Mouse (Mus musculus): ENCODE measurements around the gene Gm20605. TPM values are rescaled to one million over a fixed set of nuclear protein-coding genes. Genes with fewer than 3 reads are reported as not detected.

The Gm20605 gene
- polyA plus RNA-seq, 1 experiment from 2014 or later: 7.9 TPM

- 0 out of 2 replicates have a peak overlapping the region, but pooled peaks have one; percentile 18 for H3K27ac ChIP-seq
These were observed 28.0 kb downstream of the Gm20605 start for GRCm38 (mm10) chr5:137656977-137657376.

GRCm38 (mm10) chr5:137660064-137660688 is 31.2 kb downstream of the Gm20605 start:
- H3K27ac ChIP-seq: no peak overlapping the region
- 86% methylated on average over 6 of the region's 6 CpGs for WGBS
- no peaks in the 10 kb centered on the region; the same call in 1 of the 2 replicates for H3K4me1 ChIP-seq
- ATAC-seq (ENCODE audit: insufficient number of reproducible peaks, insufficient read depth, low FRiP score, low TSS enrichment, low read depth): no peak
- H3K4me3 ChIP-seq: no peak overlapping the region
- H3K4me2 ChIP-seq: no peak overlapping the region
- H3K36me3 ChIP-seq: peaks cover 56% of the 10 kb centered on the region
- H3K9ac ChIP-seq: no peak overlapping the region
- no peaks in the 10 kb centered on the region for H3K27me3 ChIP-seq
- H3K9me3 ChIP-seq: no peaks in the 10 kb centered on the region

More at GRCm38 (mm10) chr5:137656977-137657376, 28.0 kb downstream of the Gm20605 start:
- 31% methylated on average over 6 of the region's 6 CpGs for WGBS
- no peak overlapping the region for H3K4me2 ChIP-seq
- H3K4me1 ChIP-seq: no peaks in the 10 kb centered on the region; the same call in 1 of the 2 replicates
- H3K9ac ChIP-seq: no peak overlapping the region
- H3K9me3 ChIP-seq: no peaks in the 10 kb centered on the region
- ATAC-seq (ENCODE audit: insufficient number of reproducible peaks, insufficient read depth, low FRiP score, low TSS enrichment, low read depth): no peak
- H3K36me3 ChIP-seq: peaks cover 55% of the 10 kb centered on the region
- no peaks in the 10 kb centered on the region for H3K27me3 ChIP-seq
- no peak overlapping the region for H3K4me3 ChIP-seq

- Histone ChIP-seq H3K4me2 (no peak overlapping the region), H3K4me1 (no peaks in the 10 kb centered on the region; the same call in 1 of the 2 replicates), H3K27ac (no peak overlapping the region), H3K9ac (no peak overlapping the region), H3K9me3 (no peaks in the 10 kb centered on the region), H3K27me3 (no peaks in the 10 kb centered on the region), H3K36me3 (peaks cover 76% of the 10 kb centered on the region), H3K4me3 (no peak overlapping the region)
- 72% methylated on average over 9 of the region's 9 CpGs for WGBS
- no peak for ATAC-seq (ENCODE audit: insufficient number of reproducible peaks, insufficient read depth, low FRiP score, low TSS enrichment, low read depth)
These were observed 34.1 kb downstream of the Gm20605 start for GRCm38 (mm10) chr5:137663057-137663456.

DNA sequence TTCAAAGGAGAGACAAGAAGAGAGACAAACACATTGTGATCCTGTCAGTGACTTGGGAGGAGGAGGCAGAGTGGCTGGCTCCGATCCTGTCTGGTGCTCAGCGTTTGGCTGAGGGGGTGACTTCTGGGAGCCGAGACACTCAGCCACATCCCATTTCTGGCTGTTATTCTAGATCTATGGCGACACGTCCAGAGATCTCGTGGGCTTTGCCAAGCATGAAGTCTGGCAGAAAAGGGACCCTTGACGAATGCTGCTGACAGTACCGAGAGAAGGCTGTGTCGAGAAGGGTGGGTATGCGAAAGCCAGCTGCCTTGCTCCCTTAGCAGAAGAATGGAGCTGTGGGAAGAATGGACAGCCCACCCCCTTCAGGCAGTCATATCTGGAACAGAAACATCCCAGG is 40.0 kb downstream of the Gm20605 start:
- ATAC-seq (ENCODE audit: insufficient number of reproducible peaks, insufficient read depth, low FRiP score, low TSS enrichment, low read depth): no peak
- Histone ChIP-seq H3K9ac (no peak overlapping the region), H3K9me3 (no peaks in the 10 kb centered on the region), H3K4me2 (no peak overlapping the region), H3K4me3 (no peak overlapping the region), H3K36me3 (peaks cover 34% of the 10 kb centered on the region), H3K4me1 (peaks cover 19% of the 10 kb centered on the region), H3K27me3 (no peaks in the 10 kb centered on the region), H3K27ac (no peak overlapping the region)
- WGBS: 66% methylated on average over 10 of the region's 10 CpGs

DNA sequence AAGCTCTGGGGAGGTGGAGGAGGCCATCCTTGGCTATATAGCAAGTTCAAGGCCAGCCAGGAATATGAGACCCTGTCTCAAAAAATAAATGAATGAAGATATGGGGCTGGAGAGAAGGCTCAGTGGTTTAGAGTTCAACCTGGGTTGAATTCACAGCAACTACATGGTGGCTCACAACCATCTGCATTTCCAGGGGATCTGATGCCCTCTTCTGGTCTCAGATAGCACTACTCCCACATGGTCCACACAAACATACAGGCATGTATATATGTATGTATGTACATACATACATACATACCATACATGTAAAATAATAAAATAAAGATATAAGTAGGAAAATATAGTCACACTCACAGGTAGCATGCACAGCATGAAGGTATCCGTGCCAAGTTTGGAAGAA is 41.3 kb downstream of the Gm20605 start:
- no peak for ATAC-seq (ENCODE audit: insufficient number of reproducible peaks, insufficient read depth, low FRiP score, low TSS enrichment, low read depth)
- peaks cover 19% of the 10 kb centered on the region for H3K4me1 ChIP-seq
- 88% methylated on average over 1 of the region's 1 CpGs for WGBS

DNA sequence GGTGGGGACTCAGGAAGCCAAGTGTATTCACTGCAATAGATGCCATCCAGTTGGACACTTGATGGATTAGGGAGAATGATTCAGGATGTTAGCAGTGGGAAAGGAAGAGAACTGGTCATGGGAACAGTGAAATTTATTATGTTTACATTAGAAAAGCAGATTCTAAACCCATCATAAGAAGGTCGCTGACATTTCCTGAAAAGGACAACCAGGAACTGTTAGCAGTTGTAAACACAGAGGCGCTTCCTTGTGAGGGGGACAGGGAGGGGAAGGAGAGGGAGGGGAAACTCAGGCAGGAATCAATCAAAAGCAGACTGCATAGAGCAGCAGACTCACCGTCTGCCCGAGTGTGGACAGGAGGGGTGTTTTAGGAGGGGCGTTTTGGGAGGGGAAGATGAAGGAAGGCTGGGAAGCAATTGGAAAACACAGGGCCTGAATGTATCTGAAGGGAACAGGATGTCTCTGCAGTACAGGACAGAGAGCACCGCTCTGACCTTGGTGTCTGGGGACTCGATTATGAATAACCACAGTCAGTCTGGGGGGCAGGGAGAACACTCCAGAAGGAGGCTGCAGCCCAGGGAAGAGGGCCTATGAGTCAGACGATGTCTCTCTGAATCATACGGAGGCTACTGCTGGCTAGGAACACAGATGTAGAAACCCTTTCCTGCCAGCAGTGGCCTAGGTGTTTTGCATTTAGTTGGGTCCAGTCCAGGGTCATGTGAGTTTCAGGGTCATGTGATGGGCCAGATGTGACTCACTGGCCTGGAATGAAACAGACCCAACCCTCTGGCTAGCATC is 42.7 kb downstream of the Gm20605 start:
- peak overlapping the region; percentile 27; the same call in 1 of the 2 replicates for H3K4me2 ChIP-seq
- peaks cover 12% of the 10 kb centered on the region for H3K36me3 ChIP-seq
- peaks cover 19% of the 10 kb centered on the region for H3K4me1 ChIP-seq
- 12% methylated on average over 9 of the region's 9 CpGs for WGBS
- no peaks in the 10 kb centered on the region for H3K9me3 ChIP-seq
- peak overlapping the region; percentile 80 for H3K27ac ChIP-seq
- ATAC-seq (ENCODE audit: insufficient number of reproducible peaks, insufficient read depth, low FRiP score, low TSS enrichment, low read depth): no peak
- peak overlapping the region; percentile 51; the same call in 1 of the 2 replicates for H3K9ac ChIP-seq
- H3K4me3 ChIP-seq: no peak overlapping the region
- no peaks in the 10 kb centered on the region for H3K27me3 ChIP-seq

More for the DNA sequence above, 41.3 kb downstream of the Gm20605 start:
- H3K9ac ChIP-seq: no peak overlapping the region
- no peaks in the 10 kb centered on the region for H3K9me3 ChIP-seq
- no peaks in the 10 kb centered on the region for H3K27me3 ChIP-seq
- no peak overlapping the region for H3K4me3 ChIP-seq
- peaks cover 23% of the 10 kb centered on the region for H3K36me3 ChIP-seq
- peak overlapping the region; percentile 39; the same call in 1 of the 2 replicates for H3K27ac ChIP-seq
- H3K4me2 ChIP-seq: no peak overlapping the region

DNA sequence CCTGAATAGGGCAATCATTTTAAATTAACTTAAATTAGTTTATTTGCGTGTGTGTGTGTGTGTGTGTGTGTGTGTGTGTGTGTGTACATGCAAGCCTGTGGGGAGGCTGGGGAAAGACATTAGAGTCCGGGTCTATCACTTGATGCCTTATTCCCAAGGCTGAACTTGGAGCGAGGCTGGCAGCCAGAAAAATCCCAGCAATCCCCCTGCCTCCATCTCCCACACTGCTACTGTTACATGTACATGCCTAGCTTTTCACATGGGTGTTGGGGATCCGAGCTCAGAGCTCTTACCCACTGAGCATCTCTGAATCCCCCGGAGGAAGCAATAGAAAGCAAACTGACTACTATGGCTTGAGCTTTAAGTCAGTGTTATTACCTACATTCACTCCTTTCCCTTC is 43.4 kb downstream of the Gm20605 start:
- Histone ChIP-seq H3K36me3 (peaks cover 11% of the 10 kb centered on the region; the same call in 1 of the 2 replicates), H3K4me3 (no peak overlapping the region), H3K27me3 (no peaks in the 10 kb centered on the region), H3K4me1 (peaks cover 19% of the 10 kb centered on the region), H3K4me2 (no peak overlapping the region), H3K9ac (no peak overlapping the region), H3K9me3 (no peaks in the 10 kb centered on the region), H3K27ac (peak overlapping the region; percentile 80; the same call in 1 of the 2 replicates)
- ATAC-seq (ENCODE audit: insufficient number of reproducible peaks, insufficient read depth, low FRiP score, low TSS enrichment, low read depth): no peak
- 68% methylated on average over 5 of the region's 5 CpGs for WGBS

GRCm38 (mm10) chr5:137673015-137673414 is 44.0 kb downstream of the Gm20605 start:
- WGBS: 90% methylated on average over 6 of the region's 6 CpGs
- H3K4me1 ChIP-seq: peaks cover 19% of the 10 kb centered on the region
- ATAC-seq (ENCODE audit: insufficient number of reproducible peaks, insufficient read depth, low FRiP score, low TSS enrichment, low read depth): no peak

DNA sequence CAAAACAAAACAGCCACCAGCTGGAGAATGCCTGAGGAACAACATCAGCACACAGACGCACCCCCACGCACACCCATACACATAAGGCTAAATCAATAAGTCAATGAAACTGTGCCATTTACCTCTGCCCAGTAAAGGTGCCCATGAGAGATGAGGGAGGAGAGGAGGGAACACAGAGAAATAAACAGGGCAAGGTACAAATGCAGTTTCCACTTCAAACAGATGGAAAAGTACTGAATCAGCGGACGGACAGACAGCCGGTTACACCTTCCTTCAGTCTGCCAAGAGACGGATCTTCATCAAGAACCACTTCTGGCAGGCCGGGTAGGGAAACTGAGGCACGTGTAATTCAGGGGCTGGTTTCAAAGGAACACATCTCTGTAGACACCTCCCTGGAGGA is 45.8 kb downstream of the Gm20605 start:
- WGBS: 94% methylated on average over 8 of the region's 8 CpGs
- H3K4me2 ChIP-seq: no peak overlapping the region
- peaks cover 19% of the 10 kb centered on the region for H3K4me1 ChIP-seq
- H3K27me3 ChIP-seq: no peaks in the 10 kb centered on the region
- H3K9me3 ChIP-seq: no peaks in the 10 kb centered on the region
- no peak overlapping the region for H3K4me3 ChIP-seq
- no peak overlapping the region for H3K9ac ChIP-seq
- H3K27ac ChIP-seq: no peak overlapping the region
- 0 out of 2 replicates have a peak, but pooled peaks cover 9% of the 10 kb centered on the region for H3K36me3 ChIP-seq
- no peak for ATAC-seq (ENCODE audit: insufficient number of reproducible peaks, insufficient read depth, low FRiP score, low TSS enrichment, low read depth)

More at GRCm38 (mm10) chr5:137673015-137673414, 44.0 kb downstream of the Gm20605 start:
- no peaks in the 10 kb centered on the region for H3K27me3 ChIP-seq
- 0 out of 2 replicates have a peak, but pooled peaks cover 9% of the 10 kb centered on the region for H3K36me3 ChIP-seq
- 0 out of 2 replicates have a peak overlapping the region, but pooled peaks have one; percentile 16 for H3K9ac ChIP-seq
- H3K4me3 ChIP-seq: no peak overlapping the region
- H3K9me3 ChIP-seq: no peaks in the 10 kb centered on the region
- no peak overlapping the region for H3K4me2 ChIP-seq
- no peak overlapping the region for H3K27ac ChIP-seq

DNA sequence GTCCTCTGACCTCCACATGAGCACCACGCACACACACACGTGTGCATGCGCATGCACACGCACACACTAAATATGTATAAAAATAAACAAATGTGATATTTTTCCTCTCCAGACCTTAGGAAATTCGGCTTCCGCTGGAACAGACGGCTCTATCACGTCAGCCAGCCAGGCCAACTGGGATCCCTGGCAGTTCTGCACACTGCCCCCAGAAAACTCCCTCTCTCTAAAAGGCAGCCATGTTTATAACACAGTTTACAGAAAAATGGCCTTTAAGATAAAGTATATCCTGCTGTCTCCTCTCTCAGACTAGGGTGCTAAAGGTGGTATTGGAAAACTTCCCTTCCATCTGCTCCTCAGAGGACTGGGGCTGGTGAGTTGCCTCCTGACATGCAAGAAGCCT is 48.9 kb downstream of the Gm20605 start:
- Histone ChIP-seq H3K9me3 (no peaks in the 10 kb centered on the region), H3K9ac (no peak overlapping the region), H3K27me3 (no peaks in the 10 kb centered on the region), H3K27ac (no peak overlapping the region), H3K36me3 (peaks cover 12% of the 10 kb centered on the region; the same call in 1 of the 2 replicates), H3K4me1 (peaks cover 8% of the 10 kb centered on the region), H3K4me2 (no peak overlapping the region), H3K4me3 (no peak overlapping the region)
- ATAC-seq (ENCODE audit: insufficient number of reproducible peaks, insufficient read depth, low FRiP score, low TSS enrichment, low read depth): no peak
- WGBS: 96% methylated on average over 8 of the region's 8 CpGs

DNA sequence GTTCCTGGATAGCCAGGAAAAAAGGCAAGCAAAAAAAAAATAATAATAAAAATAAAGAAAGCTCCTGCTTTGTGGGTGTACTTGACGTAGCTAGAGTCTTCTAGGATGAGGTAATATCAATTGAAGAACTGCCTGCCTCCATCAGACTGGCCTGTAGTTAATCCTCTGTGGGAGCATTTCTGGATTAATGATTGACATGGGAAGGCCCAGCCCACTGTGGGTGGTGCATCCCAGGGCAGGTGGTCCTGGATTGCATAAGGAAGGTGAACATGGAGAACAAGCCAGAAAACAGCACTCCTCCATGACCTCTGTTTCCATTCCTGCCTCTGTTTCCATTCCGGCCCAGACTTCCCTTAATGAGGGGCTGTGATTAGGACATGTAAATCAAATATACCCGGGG is 49.8 kb downstream of the Gm20605 start:
- Histone ChIP-seq H3K27ac (no peak overlapping the region), H3K9ac (no peak overlapping the region), H3K36me3 (peaks cover 12% of the 10 kb centered on the region; the same call in 1 of the 2 replicates), H3K27me3 (no peaks in the 10 kb centered on the region), H3K9me3 (no peaks in the 10 kb centered on the region), H3K4me2 (no peak overlapping the region), H3K4me3 (no peak overlapping the region), H3K4me1 (peaks cover 16% of the 10 kb centered on the region)
- 93% methylated on average over 3 of the region's 3 CpGs for WGBS
- no peak for ATAC-seq (ENCODE audit: insufficient number of reproducible peaks, insufficient read depth, low FRiP score, low TSS enrichment, low read depth)

Data from embryonic facial prominence, embryonic 13.5 days (tissue).